Mouse (Mus musculus) C2C12 (cell line): ENCODE results near the gene Pbx4. TPM values are rescaled to one million over a fixed set of nuclear protein-coding genes. Genes with fewer than 3 reads are reported as not detected.
A peak's percentile ranks its signal among the peaks of the same experiment; 100 is the strongest.

Experiments used
- H3K27me3 ChIP-seq: one replicate; pipeline ENCODE4 v1.6.1; 2011; ENCODE audit not compliant: control insufficient read depth, insufficient read depth, insufficient read length
- H3K36me3 ChIP-seq: one replicate; pipeline ENCODE4 v1.6.1; 2011; ENCODE audit not compliant: control insufficient read depth, insufficient read depth
- H3K4me3 ChIP-seq: one replicate; pipeline ENCODE4 v1.5.1; 2011; ENCODE audit warnings: mild to moderate bottlenecking, control low read depth; ENCODE audit not compliant: poor library complexity, insufficient read depth, severe bottlenecking
- H3K79me2 ChIP-seq: one replicate; pipeline ENCODE4 v1.6.1; 2011; ENCODE audit not compliant: control insufficient read depth, insufficient read depth
- H3K79me3 ChIP-seq: one replicate; pipeline ENCODE4 v1.6.1; 2011; ENCODE audit warnings: low read depth, control low read depth
- H3ac ChIP-seq: one replicate; pipeline ENCODE3; 2011; ENCODE audit warnings: low read depth; ENCODE audit not compliant: control insufficient read depth, insufficient read length
- CEBPB ChIP-seq: IDR thresholded peaks from one replicate; pipeline ENCODE4 v1.6.1; 2011; ENCODE audit warnings: low read depth, mild to moderate bottlenecking, control low read depth, moderate library complexity
- CTCF ChIP-seq: IDR thresholded peaks from one replicate; pipeline ENCODE4 v1.5.1; 2011; ENCODE audit not compliant: control insufficient read depth, insufficient read depth, insufficient read length
- FOSL1 ChIP-seq: IDR thresholded peaks from one replicate; pipeline ENCODE4 v1.8.0; 2011; ENCODE audit warnings: mild to moderate bottlenecking, low read length; ENCODE audit not compliant: poor library complexity, insufficient read depth, severe bottlenecking
- MAX ChIP-seq: IDR thresholded peaks from one replicate; pipeline ENCODE4 v1.6.1; 2011; ENCODE audit warnings: mild to moderate bottlenecking, control low read depth
- MYOD1 ChIP-seq: IDR thresholded peaks from one replicate; pipeline ENCODE4 v1.6.1; 2011; ENCODE audit warnings: low read depth; ENCODE audit not compliant: control insufficient read depth, insufficient read length
- MYOG ChIP-seq: IDR thresholded peaks from one replicate; pipeline ENCODE4 v1.6.1; 2011; ENCODE audit not compliant: control insufficient read depth, insufficient read length; ENCODE audit errors: extremely low read depth
- USF1 ChIP-seq: IDR thresholded peaks from one replicate; pipeline ENCODE4 v1.6.1; 2011; ENCODE audit warnings: low read depth, mild to moderate bottlenecking, control low read depth, moderate library complexity
- polyA plus RNA-seq: library from polyadenylated mRNA; unstranded; fragments of >200 nt; fragmentation: generic; extraction: Trizol; gene quantifications from one replicate; pipeline ENCODE4 v1.2.1, GENCODE M21; 2012; ENCODE audit warnings: missing spikeins

Pbx4 gene
- polyA plus RNA-seq, 1 experiment: 1.6 TPM

- Histone ChIP-seq H3K27me3 (no peaks in the 10 kb centered on the region), H3ac (peak overlapping the region; percentile 84), H3K36me3 (peaks cover 3% of the 10 kb centered on the region), H3K4me3 (peak overlapping the region; percentile 68), H3K79me2 (peaks cover 54% of the 10 kb centered on the region), H3K79me3 (peaks cover 31% of the 10 kb centered on the region)
- TF ChIP-seq CEBPB: no peak
- TF ChIP-seq MYOD1: no peak
- no peak for TF ChIP-seq MYOG
- no peak for TF ChIP-seq CTCF
These were observed 68.7 kb downstream of the Pbx4 start for GRCm38 (mm10) chr8:69900895-69901451.

DNA sequence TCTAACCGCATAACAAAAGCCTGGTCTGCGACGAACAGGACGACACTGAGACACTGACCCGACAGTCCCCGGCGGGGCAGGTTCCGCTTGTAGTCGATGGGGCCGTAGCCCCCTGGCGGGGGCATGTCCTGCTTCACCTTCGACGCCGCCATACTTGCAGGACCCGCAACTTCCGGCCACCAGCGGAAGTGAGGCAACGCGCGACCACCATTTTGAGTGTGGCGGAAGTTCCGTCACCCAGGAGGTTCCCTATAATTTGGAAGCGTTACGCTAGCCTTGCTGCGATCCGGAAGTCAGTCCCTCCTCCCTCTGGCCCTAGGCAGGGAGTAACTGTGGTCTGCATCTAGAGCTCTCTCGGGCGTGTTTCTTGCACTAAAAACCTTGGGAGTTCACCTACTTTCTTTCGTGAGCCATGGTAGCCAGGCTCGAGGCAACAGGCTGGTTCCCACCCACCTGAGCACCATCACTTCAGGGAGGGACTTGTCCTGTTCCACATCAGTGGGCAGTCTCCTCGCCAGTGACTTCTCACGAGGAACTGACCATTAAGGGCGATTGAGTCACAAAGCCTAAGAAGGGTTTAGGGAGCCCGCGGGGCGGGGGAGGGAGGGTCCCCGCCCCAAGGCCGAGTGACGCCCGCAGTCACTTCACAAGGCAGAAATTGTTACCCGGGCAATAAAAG lies 69.3 kb downstream of the Pbx4 start:
- peak; percentile 60 for TF ChIP-seq MAX
- TF ChIP-seq CTCF: no peak
- Histone ChIP-seq H3K79me2 (peaks cover 48% of the 10 kb centered on the region), H3K27me3 (no peaks in the 10 kb centered on the region), H3K4me3 (peak overlapping the region; percentile 68), H3K79me3 (peaks cover 29% of the 10 kb centered on the region), H3K36me3 (peaks cover 3% of the 10 kb centered on the region), H3ac (peak overlapping the region; percentile 84)

GRCm38 (mm10) chr8:69902163-69903062 lies 70.1 kb downstream of the Pbx4 start, which contains the start of the genes Tssk6, Ndufa13 and Yjefn3:
TSS of gene Tssk6 (plus strand) at chr8:69902184.
TSS of gene Ndufa13 (minus strand) at chr8:69902558.
TSS of gene Yjefn3 (minus strand) at chr8:69902712.
- Histone ChIP-seq H3K27me3 (no peaks in the 10 kb centered on the region), H3K79me2 (peaks cover 40% of the 10 kb centered on the region), H3K4me3 (peak within 1 kb of the TSS; percentile 68), H3K36me3 (no peaks in the 10 kb centered on the region), H3ac (peak within 1 kb of the TSS; percentile 84), H3K79me3 (peaks cover 26% of the 10 kb centered on the region)
- TF ChIP-seq MYOD1 (no peak), CEBPB (no peak), USF1 (no peak), FOSL1 (no peak), MAX (no peak), CTCF (no peak), MYOG (no peak)

DNA sequence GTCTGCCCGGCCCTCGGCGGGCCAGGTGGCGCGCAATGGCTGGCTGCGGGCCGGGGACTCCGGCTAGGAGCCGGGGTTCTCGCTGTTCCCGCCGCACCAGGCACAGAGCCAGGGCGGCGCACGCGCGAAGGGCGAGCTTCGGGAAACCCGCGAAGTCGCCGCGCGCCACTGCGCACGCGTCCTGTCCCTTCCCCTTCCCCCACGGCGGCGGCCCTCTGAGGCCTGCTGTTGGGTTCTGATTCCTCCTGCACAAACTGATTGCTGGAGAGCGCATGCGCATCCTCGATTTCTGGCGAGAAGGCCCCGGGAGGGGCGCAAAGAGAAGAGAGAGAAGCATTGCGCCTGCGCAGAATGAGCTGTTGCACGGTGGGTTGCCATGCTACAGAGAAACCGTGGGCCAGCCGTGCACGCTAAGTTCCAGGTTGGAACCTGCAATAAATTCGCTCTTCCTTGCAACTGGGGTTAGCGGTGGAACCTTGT lies 70.8 kb downstream of the Pbx4 start:
- Histone ChIP-seq H3K4me3 (peak overlapping the region; percentile 21), H3K79me2 (peaks cover 33% of the 10 kb centered on the region), H3K79me3 (peaks cover 19% of the 10 kb centered on the region), H3K36me3 (no peaks in the 10 kb centered on the region), H3ac (peak overlapping the region; percentile 54), H3K27me3 (no peaks in the 10 kb centered on the region)
- TF ChIP-seq MYOG (no peak), MAX (peak; percentile 73), CTCF (no peak), USF1 (no peak)

DNA sequence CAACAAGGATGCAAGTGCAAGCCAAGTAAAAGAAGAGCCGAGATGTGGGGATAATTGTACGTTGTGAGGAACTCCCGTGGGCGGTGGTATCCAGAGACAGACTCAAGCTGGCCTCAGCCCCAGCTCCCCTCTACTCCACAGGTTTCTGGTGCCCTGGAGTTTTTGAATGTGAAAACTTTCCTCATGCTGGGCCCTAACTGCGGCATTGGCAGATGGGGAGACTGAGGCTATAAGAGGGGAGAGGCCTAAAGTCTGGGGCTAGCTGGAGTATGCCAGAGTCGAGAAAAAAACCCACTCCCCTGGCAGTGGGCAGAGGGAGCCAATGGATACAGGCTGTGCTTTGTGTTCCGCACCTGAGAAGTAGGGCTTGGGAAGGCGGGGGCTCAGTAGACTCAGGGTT lies 71.8 kb downstream of the Pbx4 start:
- H3K36me3 ChIP-seq: peaks cover 8% of the 10 kb centered on the region
- H3K79me3 ChIP-seq: peaks cover 13% of the 10 kb centered on the region
- no peak overlapping the region for H3ac ChIP-seq
- TF ChIP-seq MAX: no peak
- no peak for TF ChIP-seq USF1
- TF ChIP-seq CTCF: no peak
- TF ChIP-seq MYOG: no peak
- no peak for TF ChIP-seq MYOD1
- no peak for TF ChIP-seq FOSL1
- no peak overlapping the region for H3K4me3 ChIP-seq
- peaks cover 23% of the 10 kb centered on the region for H3K79me2 ChIP-seq
- H3K27me3 ChIP-seq: no peaks in the 10 kb centered on the region
